8 mouse cellular contexts compared by ENCODE assay signal in genomic region chr2:19199366-19199853, GRCm38 (mm10). TPM values are rescaled to one million over a fixed set of nuclear protein-coding genes. Genes with fewer than 3 reads are reported as not detected.
DNase-seq lines count a peak whose midpoint lies in the region; ATAC-seq lines count a peak whose summit lies in the region.

No protein-coding gene starts in this region.

- peak overlapping the region; percentile 47 for H3K4me3 ChIP-seq in heart, embryonic 11.5 days (ENCODE audit: low read depth, low read length)
- H3K4me3 ChIP-seq in hindbrain, embryonic 11.5 days (ENCODE audit: low read depth, low read length) = peak overlapping the region; percentile 41
- H3K4me3 ChIP-seq in megakaryocyte, embryonic 14.5 days (replicated peaks) = peak overlapping the region; percentile 64

- 0 out of 2 replicates have a peak, but pooled peaks have one; percentile 14 for ATAC-seq in heart, embryonic 11.5 days (replicated peaks; ENCODE audit: insufficient number of reproducible peaks, low FRiP score, low TSS enrichment)
- no peak; the same call in none of the 2 replicates for ATAC-seq in hindbrain, embryonic 11.5 days (ENCODE audit: low FRiP score)

- H3K4me1 ChIP-seq in heart, embryonic 11.5 days (ENCODE audit: control insufficient read depth, insufficient read depth, low read length) = no peaks in the 10 kb centered on the region
- 0 out of 2 replicates have a peak, but pooled peaks cover 3% of the 10 kb centered on the region for H3K4me1 ChIP-seq in hindbrain, embryonic 11.5 days (replicated peaks; ENCODE audit: control insufficient read depth, insufficient read depth, low read length)
- peaks cover 43% of the 10 kb centered on the region for H3K4me1 ChIP-seq in megakaryocyte, embryonic 14.5 days

- no peaks in the 10 kb centered on the region for H3K27me3 ChIP-seq in heart, embryonic 11.5 days (ENCODE audit: control insufficient read depth, insufficient read depth, low read length)
- no peaks in the 10 kb centered on the region for H3K27me3 ChIP-seq in hindbrain, embryonic 11.5 days (ENCODE audit: control insufficient read depth, insufficient read depth, low read length)
- no peaks in the 10 kb centered on the region for H3K27me3 ChIP-seq in megakaryocyte, embryonic 14.5 days (replicated peaks)

- 34% methylated on average over 13 of the region's 13 CpGs for WGBS in heart, embryonic 11.5 days (ENCODE audit: insufficient replicate concordance)
- 32% methylated on average over 13 of the region's 13 CpGs for WGBS in hindbrain, embryonic 11.5 days

- no peaks in the 10 kb centered on the region for H3K36me3 ChIP-seq in heart, embryonic 11.5 days (ENCODE audit: control insufficient read depth, insufficient read depth, low read length)
- H3K36me3 ChIP-seq in hindbrain, embryonic 11.5 days (ENCODE audit: control insufficient read depth, insufficient read depth, low read length) = no peaks in the 10 kb centered on the region
- no peaks in the 10 kb centered on the region for H3K36me3 ChIP-seq in megakaryocyte, embryonic 14.5 days (replicated peaks; ENCODE audit: low read length)

- no peak overlapping the region for H3K27ac ChIP-seq in heart, embryonic 11.5 days (ENCODE audit: low read depth, low read length)
- H3K27ac ChIP-seq in hindbrain, embryonic 11.5 days (ENCODE audit: low read depth, low read length) = no peak overlapping the region

- no peak for DNase-seq in heart, adult 9 months (ENCODE audit: low spot score in 2 of 2)
- DNase-seq in WW6 (ENCODE audit: low read depth, low spot score) = peak; percentile 1
- DNase-seq in hindbrain, embryonic 11.5 days (ENCODE audit: low spot score) = no peak
- no peak for DNase-seq in left cerebral cortex, postnatal 36 days (ENCODE audit: low spot score in 2 of 2)
- no peak for DNase-seq in embryo, embryonic 11 days
- DNase-seq in gastrocnemius, postnatal 4 days (ENCODE audit: low spot score in 2 of 2) = no peak

- intact Hi-C loops in left cerebral cortex, postnatal 36 days (cut with DNase I) = no loop called here

- peak overlapping the region; percentile 53 for H3K4me2 ChIP-seq in heart, embryonic 11.5 days
- peak overlapping the region; percentile 62 for H3K4me2 ChIP-seq in hindbrain, embryonic 11.5 days (replicated peaks; ENCODE audit: low read depth, low read length)

- H3K9me3 ChIP-seq in heart, embryonic 11.5 days (replicated peaks; ENCODE audit: control insufficient read depth, low read length) = no peaks in the 10 kb centered on the region
- H3K9me3 ChIP-seq in hindbrain, embryonic 11.5 days (ENCODE audit: control insufficient read depth, low read length) = no peaks in the 10 kb centered on the region
- no peaks in the 10 kb centered on the region for H3K9me3 ChIP-seq in megakaryocyte, embryonic 14.5 days

- H3K9ac ChIP-seq in heart, embryonic 11.5 days (ENCODE audit: low read depth, low read length) = peak overlapping the region; percentile 54; the same call in 1 of the 2 replicates
- peak overlapping the region; percentile 34; the same call in 1 of the 2 replicates for H3K9ac ChIP-seq in hindbrain, embryonic 11.5 days (ENCODE audit: low read depth, low read length)

RNA-seq across cellular contexts. Expression of gene Armc3, which starts 0.3 kb away (rescaled TPM):
- 0.13 and 0.28 TPM in 2 replicates for polyA plus RNA-seq in heart, embryonic 11.5 days (2014; fragmentation: Nextera tagmentation; extraction: Ambion mirVana)
- 1.4 and 1.5 TPM in 2 replicates for polyA plus RNA-seq in hindbrain, embryonic 11.5 days (2014; fragmentation: Nextera tagmentation; extraction: Ambion mirVana)
- not detected in 2 replicates for polyA plus RNA-seq in megakaryocyte, embryonic 14.5 days (2012; ENCODE audit: insufficient read depth, low replicate concordance)
- total RNA-seq in left cerebral cortex, postnatal 36 days (2021) = under 1 TPM; 0.47 to 0.54 TPM
- total RNA-seq in gastrocnemius, postnatal 4 days (2021) = under 1 TPM in 1 of 2 experiments, not detected in 1; 0.12 TPM
